ENCODE assay signal across 11 mouse cellular contexts in the genomic region with DNA sequence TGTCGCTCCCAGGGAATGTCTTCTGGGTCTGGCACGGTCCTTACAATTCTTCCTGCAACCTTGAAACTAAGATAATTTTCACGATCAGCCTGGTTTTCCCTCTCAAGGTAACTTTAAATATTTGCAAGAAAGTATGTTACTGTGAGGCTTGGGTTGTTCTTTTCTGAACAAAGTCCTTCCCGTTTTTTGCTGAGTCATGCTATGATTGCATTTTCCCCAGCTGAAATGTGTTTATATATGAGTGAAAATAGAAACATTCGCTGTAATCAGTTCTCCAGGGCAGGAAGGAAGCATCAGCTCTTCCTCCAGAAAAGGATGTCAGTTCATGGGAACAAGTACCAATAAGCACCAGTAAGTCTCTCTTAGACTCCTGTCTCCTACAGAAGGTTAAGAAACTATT. TPM values are rescaled to one million over a fixed set of nuclear protein-coding genes. Genes with fewer than 3 reads are reported as not detected.
DNase-seq lines count a peak whose midpoint lies in the region; ATAC-seq lines count a peak whose summit lies in the region.
"Had no signal": no experiment of that assay in that cellular context is flagged by ENCODE, and none has a peak within 500 bp of the region (broad histone marks: within the 10 kb centered on the region; RNA-seq: fewer than 3 reads in every experiment).

No protein-coding gene starts in this region.

- peak; percentile 46 for DNase-seq in heart, adult 8-10 months (ENCODE audit: low spot score)
- DNase-seq in 3T3-L1 (ENCODE audit: low read depth, low spot score) = peak; percentile 70
- DNase-seq in embryonic facial prominence, embryonic 11.5 days (ENCODE audit: low spot score) = peak; percentile 32
- peak; percentile 17 for DNase-seq in liver, embryonic 13.5 days
- DNase-seq in thymus, adult 18-20 months = no peak
- no peak for DNase-seq in Muller cell, postnatal 12 days (ENCODE audit: inconsistent ontology term)
- DNase-seq: left cerebral cortex, postnatal 4 days had no signal

- 0 out of 2 replicates have a peak, but pooled peaks cover 3% of the 10 kb centered on the region for H3K9me3 ChIP-seq in heart, embryonic 11.5 days (replicated peaks; ENCODE audit: control insufficient read depth, low read length)
- no peaks in the 10 kb centered on the region for H3K9me3 ChIP-seq in embryonic facial prominence, embryonic 11.5 days (replicated peaks; ENCODE audit: control insufficient read depth, low read length)
- H3K9me3 ChIP-seq in liver, embryonic 13.5 days (replicated peaks) = peaks cover 3% of the 10 kb centered on the region; the same call in 1 of the 2 replicates
- H3K9me3 ChIP-seq in hindbrain, embryonic 13.5 days = no peaks in the 10 kb centered on the region

- no peak overlapping the region for H3K4me3 ChIP-seq in heart, embryonic 11.5 days (ENCODE audit: low read depth, low read length)
- H3K4me3 ChIP-seq in embryonic facial prominence, embryonic 11.5 days (ENCODE audit: low read depth, low read length) = no peak overlapping the region
- H3K4me3 ChIP-seq in liver, embryonic 13.5 days (replicated peaks) = no peak overlapping the region
- H3K4me3 ChIP-seq in hindbrain, embryonic 13.5 days = no peak overlapping the region
- H3K4me3 ChIP-seq: hindbrain, embryonic 10.5 days had no signal

- no peak overlapping the region for H3K4me2 ChIP-seq in heart, embryonic 11.5 days
- no peak overlapping the region for H3K4me2 ChIP-seq in embryonic facial prominence, embryonic 11.5 days (ENCODE audit: low read depth, low read length)
- H3K4me2 ChIP-seq in liver, embryonic 13.5 days = no peak overlapping the region
- no peak overlapping the region for H3K4me2 ChIP-seq in hindbrain, embryonic 13.5 days

- no peaks in the 10 kb centered on the region for H3K36me3 ChIP-seq in heart, embryonic 11.5 days (ENCODE audit: control insufficient read depth, insufficient read depth, low read length)
- H3K36me3 ChIP-seq in embryonic facial prominence, embryonic 11.5 days (replicated peaks; ENCODE audit: control insufficient read depth, insufficient read depth, low read depth, low read length) = no peaks in the 10 kb centered on the region
- no peaks in the 10 kb centered on the region for H3K36me3 ChIP-seq in liver, embryonic 13.5 days
- H3K36me3 ChIP-seq in hindbrain, embryonic 13.5 days = no peaks in the 10 kb centered on the region
- H3K36me3 ChIP-seq: hindbrain, embryonic 10.5 days had no signal

- H3K4me1 ChIP-seq in heart, embryonic 11.5 days (ENCODE audit: control insufficient read depth, insufficient read depth, low read length) = peaks cover 4% of the 10 kb centered on the region; the same call in 1 of the 2 replicates
- no peaks in the 10 kb centered on the region for H3K4me1 ChIP-seq in embryonic facial prominence, embryonic 11.5 days (ENCODE audit: control insufficient read depth, insufficient read depth, low read length)
- peaks cover 15% of the 10 kb centered on the region for H3K4me1 ChIP-seq in liver, embryonic 13.5 days (replicated peaks)
- H3K4me1 ChIP-seq in hindbrain, embryonic 13.5 days (replicated peaks) = no peaks in the 10 kb centered on the region

- no peak for ATAC-seq in heart, embryonic 11.5 days (replicated peaks; ENCODE audit: insufficient number of reproducible peaks, low FRiP score, low TSS enrichment)
- ATAC-seq in embryonic facial prominence, embryonic 11.5 days (replicated peaks; ENCODE audit: insufficient number of reproducible peaks, low FRiP score, low TSS enrichment, low read depth) = no peak
- peak; percentile 41; the same call in 1 of the 2 replicates for ATAC-seq in liver, embryonic 13.5 days (ENCODE audit: low read depth)
- no peak for ATAC-seq in hindbrain, embryonic 13.5 days (ENCODE audit: low FRiP score)

- no peaks in the 10 kb centered on the region for H3K27me3 ChIP-seq in heart, embryonic 11.5 days (ENCODE audit: control insufficient read depth, insufficient read depth, low read length)
- no peaks in the 10 kb centered on the region for H3K27me3 ChIP-seq in embryonic facial prominence, embryonic 11.5 days (ENCODE audit: control insufficient read depth, insufficient read depth, low read length)
- no peaks in the 10 kb centered on the region for H3K27me3 ChIP-seq in liver, embryonic 13.5 days
- no peaks in the 10 kb centered on the region for H3K27me3 ChIP-seq in hindbrain, embryonic 13.5 days

- WGBS in heart, embryonic 11.5 days (ENCODE audit: insufficient replicate concordance) = 40% methylated on average over 5 of the region's 5 CpGs
- 48% methylated on average over 5 of the region's 5 CpGs for WGBS in embryonic facial prominence, embryonic 11.5 days
- 29% methylated on average over 5 of the region's 5 CpGs for WGBS in liver, embryonic 13.5 days (ENCODE audit: insufficient replicate concordance)
- 73% methylated on average over 5 of the region's 5 CpGs for WGBS in hindbrain, embryonic 13.5 days

- H3K9ac ChIP-seq in heart, embryonic 11.5 days (ENCODE audit: low read depth, low read length) = no peak overlapping the region
- no peak overlapping the region for H3K9ac ChIP-seq in embryonic facial prominence, embryonic 11.5 days (replicated peaks; ENCODE audit: low read length)
- no peak overlapping the region for H3K9ac ChIP-seq in liver, embryonic 13.5 days
- H3K9ac ChIP-seq in hindbrain, embryonic 13.5 days = no peak overlapping the region

- no peak overlapping the region for H3K27ac ChIP-seq in heart, embryonic 11.5 days (ENCODE audit: low read depth, low read length)
- H3K27ac ChIP-seq in embryonic facial prominence, embryonic 11.5 days (replicated peaks; ENCODE audit: low read depth, low read length) = no peak overlapping the region
- H3K27ac ChIP-seq in liver, embryonic 13.5 days = peak overlapping the region; percentile 48
- no peak overlapping the region for H3K27ac ChIP-seq in hindbrain, embryonic 13.5 days
- H3K27ac ChIP-seq: hindbrain, embryonic 10.5 days had no signal

RNA-seq across cellular contexts. Expression of a gene that starts 29.7 kb away (rescaled TPM):
- total RNA-seq in heart, adult 8-10 months (2022) = not detected
- polyA plus RNA-seq in heart, embryonic 11.5 days (2014; fragmentation: Nextera tagmentation; extraction: Ambion mirVana) = not detected in 2 replicates
- not detected in 2 replicates for polyA plus RNA-seq in embryonic facial prominence, embryonic 11.5 days (2014; fragmentation: Nextera tagmentation; extraction: Ambion mirVana)
- polyA plus RNA-seq in liver, embryonic 13.5 days (2015; fragmentation: Nextera tagmentation; extraction: Ambion mirVana) = not detected in 2 replicates
- not detected in 2 replicates for polyA plus RNA-seq in hindbrain, embryonic 13.5 days (2015; fragmentation: Nextera tagmentation; extraction: Ambion mirVana)
- total RNA-seq: left cerebral cortex, postnatal 4 days had no signal
- polyA plus RNA-seq: hindbrain, embryonic 10.5 days; spleen, adult 2 months had no signal

Comparison
In these comparisons a context has a peak if more than half of its experiments do, and no peak if none do; other contexts are left out.
1. DNase-seq: peak in heart, adult 8-10 months (single experiment), 3T3-L1 (single experiment), embryonic facial prominence, embryonic 11.5 days (single experiment) and liver, embryonic 13.5 days (single experiment); none in thymus, adult 18-20 months (0 of 2) and Muller cell, postnatal 12 days (single experiment).